Mouse (Mus musculus): ENCODE data around the gene Add3.
A peak's percentile ranks its signal among the peaks of the same experiment; 100 is the strongest.

Gene Add3

DNA sequence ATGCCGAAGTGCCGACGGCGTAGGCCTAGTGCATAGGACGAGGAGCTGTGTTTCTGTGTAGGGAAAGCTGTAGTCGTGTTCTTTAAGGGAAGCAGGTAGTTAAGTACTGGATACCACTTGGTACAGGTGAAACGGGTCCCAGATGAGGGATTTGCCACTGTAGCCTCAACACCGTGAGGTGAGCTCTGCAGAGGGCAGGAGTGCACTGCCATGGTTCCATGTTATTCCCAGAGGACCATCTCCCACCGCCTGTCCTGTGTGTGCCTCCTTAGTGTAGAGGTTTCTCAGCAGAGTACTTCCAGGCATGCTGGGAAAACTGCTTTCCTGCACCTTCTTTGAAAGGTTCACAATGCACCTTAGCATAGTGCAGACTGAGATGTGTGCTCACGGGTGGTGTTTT lies 26.1 kb downstream of the Add3 start:
- no peak for DNase-seq (ENCODE audit: low spot score)

GRCm38 (mm10) chr19:53168576-53168975 lies 28.3 kb downstream of the Add3 start:
- no peak for DNase-seq (ENCODE audit: low spot score)

DNA sequence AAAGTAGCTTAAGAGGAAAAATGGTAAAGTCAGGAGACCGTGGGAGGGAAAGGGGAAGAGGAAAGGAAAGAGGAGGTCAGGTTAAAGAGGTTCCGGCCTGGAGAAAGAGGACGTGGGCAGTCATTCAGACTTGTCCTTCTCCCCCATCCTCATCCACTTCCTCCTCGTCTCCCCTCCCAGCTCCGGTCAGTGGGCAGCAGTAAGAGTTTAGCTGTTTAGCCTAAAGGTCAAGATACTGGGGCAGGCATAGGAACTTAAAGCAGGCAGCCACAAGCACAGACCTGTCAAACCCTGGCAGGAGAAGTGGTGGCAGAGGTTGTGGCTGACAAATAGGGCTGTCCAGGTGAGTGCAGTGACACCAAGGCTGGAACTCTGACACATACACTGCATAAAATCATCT lies 30.4 kb downstream of the Add3 start:
- no peak for DNase-seq (ENCODE audit: low spot score)

GRCm38 (mm10) chr19:53174034-53174433 lies 33.8 kb downstream of the Add3 start:
- no peak for DNase-seq (ENCODE audit: low spot score)

DNA sequence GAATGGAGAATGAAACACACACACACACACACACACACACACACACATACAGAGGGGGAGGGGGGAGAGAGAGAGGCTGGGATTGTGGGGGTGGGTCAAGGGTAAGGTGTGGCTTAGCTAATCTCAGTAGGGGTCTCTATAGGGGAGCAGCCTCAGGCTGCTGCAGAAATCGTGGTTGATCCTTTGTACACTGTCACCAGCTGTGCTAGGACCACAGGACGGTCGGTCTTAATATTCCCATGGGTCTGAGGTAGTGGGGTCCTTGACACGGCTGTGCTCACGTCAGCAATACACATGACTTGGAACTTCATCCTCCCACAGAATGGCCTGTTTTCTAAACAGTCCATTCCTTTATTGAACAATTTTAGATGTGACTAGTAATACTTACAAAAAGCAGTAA lies 35.3 kb downstream of the Add3 start:
- DNase-seq (ENCODE audit: low spot score) = no peak

DNA sequence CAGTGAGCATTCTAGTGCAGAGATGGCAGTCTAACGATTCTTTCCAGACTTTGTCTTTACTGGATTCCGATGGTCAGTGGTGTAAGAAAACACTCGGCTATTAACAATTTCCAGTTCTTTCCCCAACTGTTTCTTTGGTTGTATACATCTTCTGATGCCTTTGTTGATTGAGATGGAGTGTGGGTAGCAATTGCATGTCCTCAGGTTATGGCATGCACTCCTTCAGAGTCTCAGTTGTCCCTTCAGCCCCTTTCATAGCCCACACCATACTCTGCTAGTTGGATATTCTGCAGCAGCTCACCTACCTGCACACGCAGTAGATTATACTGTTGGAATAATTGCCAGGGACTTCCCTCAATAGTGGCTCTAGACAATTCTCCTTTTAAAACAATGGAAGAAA lies 36.3 kb downstream of the Add3 start:
- no peak for DNase-seq (ENCODE audit: low spot score)

DNA sequence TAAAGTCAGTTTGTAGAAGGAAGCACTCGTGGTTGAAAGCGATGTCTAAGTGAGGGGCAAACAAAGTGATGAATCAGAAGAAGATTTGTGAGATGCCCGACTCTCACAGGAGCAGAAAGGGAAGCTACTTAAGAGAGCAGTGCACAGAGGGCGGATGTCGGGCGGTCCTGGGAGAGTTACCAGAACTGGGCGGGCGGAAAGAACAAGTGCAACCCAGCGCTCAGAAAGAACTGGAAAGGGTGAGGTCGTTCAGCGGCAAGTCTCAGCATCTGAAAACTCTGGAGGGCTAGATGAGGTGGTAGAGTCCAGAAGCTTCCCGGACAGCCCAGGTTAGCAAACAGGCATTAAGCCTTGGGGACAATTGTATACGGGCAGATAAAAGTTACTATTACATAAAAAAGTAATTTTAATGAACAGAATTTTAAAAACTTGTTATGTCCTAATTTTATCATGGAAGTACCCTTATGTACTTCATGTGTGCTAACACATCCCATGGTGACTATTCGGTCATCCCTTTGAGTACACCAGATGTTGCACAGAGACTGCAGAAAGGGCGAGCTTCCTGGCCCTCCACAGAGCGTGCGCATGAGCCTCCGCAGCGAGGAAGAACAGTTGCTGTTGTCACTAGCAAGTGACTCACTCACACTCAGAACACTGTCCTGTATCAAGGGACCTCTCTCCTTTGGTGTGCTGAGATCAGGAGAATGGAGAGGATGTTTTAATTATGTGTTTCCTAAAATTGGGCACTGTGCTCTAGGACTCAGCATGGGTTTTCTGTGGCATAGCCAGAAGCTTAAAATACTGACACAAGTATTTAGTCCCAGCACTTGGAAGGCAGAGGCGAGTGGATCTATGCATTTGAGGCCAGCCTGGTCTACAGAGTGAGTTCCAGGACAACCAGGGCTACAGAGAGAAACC lies 38.6 kb downstream of the Add3 start:
- no peak for DNase-seq (ENCODE audit: low spot score)

- DNase-seq (ENCODE audit: low spot score) = no peak
Observed at GRCm38 (mm10) chr19:53180168-53180803, 40.0 kb downstream of the Add3 start.

GRCm38 (mm10) chr19:53181003-53181861 lies 41.0 kb downstream of the Add3 start:
- no peak for DNase-seq (ENCODE audit: low spot score)

DNA sequence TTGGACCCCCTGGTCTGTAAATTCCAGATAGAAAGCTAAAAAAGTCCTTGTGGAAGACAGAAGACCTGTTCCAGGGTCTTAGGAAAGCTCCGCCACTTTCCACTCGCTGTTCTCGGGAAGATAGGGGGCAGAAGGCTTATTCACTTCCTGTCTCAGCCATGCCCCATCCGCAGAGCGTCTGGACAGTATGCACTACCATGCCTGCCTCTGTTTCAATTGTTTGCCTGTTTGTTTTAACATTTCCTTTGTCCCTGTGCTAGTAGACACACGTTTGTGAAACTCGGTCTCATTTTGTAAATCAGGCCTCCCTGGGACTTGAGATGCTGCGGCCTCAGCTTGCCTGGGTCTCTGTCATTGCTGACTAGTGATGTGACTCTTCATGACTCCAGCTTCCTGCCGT lies 43.4 kb downstream of the Add3 start:
- DNase-seq (ENCODE audit: low spot score) = no peak

DNA sequence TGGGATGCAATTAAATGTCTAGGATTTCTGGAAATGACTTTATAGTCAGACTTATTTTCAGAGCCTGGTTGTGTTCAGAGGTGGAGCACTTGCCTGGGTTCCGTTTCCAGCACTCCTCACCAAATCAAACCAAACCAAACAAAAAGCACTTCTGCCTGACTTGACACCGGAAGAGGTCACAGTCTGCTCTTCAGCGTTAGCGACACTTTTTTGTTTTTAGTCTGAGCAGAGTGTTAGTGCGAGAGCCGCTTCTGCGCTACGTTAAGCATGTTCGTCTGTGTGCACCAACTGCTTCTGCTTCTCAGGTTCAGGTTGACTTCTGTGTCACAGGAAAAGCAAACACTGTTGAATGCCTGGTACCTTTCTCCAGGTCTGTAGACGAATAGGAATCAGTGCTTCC lies 44.0 kb downstream of the Add3 start:
- no peak for DNase-seq (ENCODE audit: low spot score)

DNA sequence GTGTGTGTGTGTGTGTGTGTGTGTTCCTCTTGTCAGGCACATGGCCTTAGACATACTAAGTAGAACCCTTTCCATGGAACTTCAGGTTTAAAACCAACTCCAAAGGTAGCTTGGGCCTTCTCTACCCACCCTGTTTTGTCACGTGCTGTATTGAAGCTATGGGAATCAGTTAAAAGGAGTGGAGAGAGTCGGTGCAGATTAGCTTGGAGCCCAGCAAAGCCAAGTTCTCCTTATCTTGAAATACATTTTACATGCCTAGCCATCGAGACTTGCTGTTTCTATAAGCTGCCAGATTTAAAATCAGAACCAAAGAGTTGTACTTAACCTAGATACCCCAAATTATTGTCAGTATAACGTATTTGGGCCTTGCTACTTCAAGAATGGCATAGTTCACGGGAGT lies 44.7 kb downstream of the Add3 start:
- no peak for DNase-seq (ENCODE audit: low spot score)

GRCm38 (mm10) chr19:53185486-53186134 lies 45.4 kb downstream of the Add3 start:
- DNase-seq (ENCODE audit: low spot score) = peak; percentile 62

DNA sequence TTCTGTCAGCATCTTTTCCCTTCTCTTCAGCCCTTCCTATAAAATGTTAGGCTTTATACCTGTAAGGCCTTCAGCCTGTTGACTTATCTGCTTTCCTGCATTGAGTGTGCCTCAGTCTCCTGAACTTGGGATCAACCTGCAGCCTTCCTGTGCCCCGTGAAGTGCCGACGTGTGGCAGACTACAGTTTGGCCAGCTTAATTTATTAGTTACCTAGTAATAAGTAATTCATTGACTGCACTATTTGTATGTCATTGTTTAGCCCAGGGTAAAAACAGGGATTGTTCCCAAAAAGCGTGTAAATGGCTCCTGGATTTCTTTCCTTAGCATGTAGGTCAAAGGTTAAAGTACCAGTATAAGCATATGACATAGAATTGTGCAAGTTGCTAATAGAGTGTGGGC lies 46.2 kb downstream of the Add3 start:
- DNase-seq (ENCODE audit: low spot score) = no peak

DNA sequence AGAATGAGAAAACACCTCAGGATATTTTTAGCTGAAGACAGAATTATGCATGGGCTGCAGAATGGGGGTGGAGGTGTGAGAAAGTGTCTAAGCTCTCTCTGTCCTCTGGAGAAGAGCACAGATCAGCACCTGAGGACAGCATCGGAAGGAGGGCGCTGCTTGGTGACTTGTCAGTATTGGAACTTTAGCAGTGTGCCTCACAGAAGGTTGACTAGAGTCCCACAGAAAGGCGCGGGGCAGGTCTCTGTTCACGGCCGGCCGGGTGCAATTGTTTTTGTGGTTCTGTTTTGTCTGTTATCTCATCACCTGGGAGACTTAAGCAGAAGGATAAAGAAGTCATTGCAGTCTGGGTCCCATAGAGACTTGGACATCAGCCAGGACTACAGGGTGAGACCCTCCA lies 47.3 kb downstream of the Add3 start:
- no peak for DNase-seq (ENCODE audit: low spot score)

DNA sequence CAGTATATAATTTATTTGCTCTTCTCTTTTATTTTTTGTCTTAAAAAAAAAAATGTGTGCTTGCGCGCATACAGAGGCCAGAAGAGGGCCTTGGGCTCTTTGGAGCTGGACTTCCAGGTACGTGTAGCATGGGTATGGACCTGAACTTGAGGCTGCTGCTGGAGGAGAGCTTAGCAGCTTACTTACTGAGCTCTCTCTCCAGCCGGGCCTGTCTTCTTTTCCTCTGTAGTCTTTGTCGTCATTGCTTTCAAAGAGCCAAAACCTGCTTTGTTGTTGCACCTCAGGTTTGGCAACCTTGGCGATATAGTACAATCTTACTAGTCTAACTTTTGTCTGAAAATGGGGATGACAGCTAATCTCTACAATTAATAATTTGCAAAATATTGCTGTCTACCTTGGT lies 47.9 kb downstream of the Add3 start:
- no peak for DNase-seq (ENCODE audit: low spot score)

GRCm38 (mm10) chr19:53188724-53189220 lies 48.5 kb downstream of the Add3 start:
- no peak for DNase-seq (ENCODE audit: low spot score)

GRCm38 (mm10) chr19:53189736-53190135 lies 49.5 kb downstream of the Add3 start:
- DNase-seq (ENCODE audit: low spot score) = no peak

- DNase-seq (ENCODE audit: low spot score) = no peak
Observed at GRCm38 (mm10) chr19:53190232-53190631, 50.0 kb downstream of the Add3 start.

- DNase-seq (ENCODE audit: low spot score) = no peak
Observed at GRCm38 (mm10) chr19:53191867-53192487, 51.7 kb downstream of the Add3 start.

GRCm38 (mm10) chr19:53193190-53193589 lies 52.9 kb downstream of the Add3 start:
- DNase-seq (ENCODE audit: low spot score) = no peak

Measured in yolk sac, embryonic 10.5 days (tissue).